Mouse (Mus musculus) gastrocnemius, adult 2 months (tissue): ENCODE measurements around the gene Zfp941. TPM values are rescaled to one million over a fixed set of nuclear protein-coding genes. Genes with fewer than 3 reads are reported as not detected.

Experiments
- DNase-seq: peaks from one replicate; pipeline ENCODE4 v3.0.0; 2022
- H3K27ac ChIP-seq: fragments of 200-600 bp; 2 replicates; pipeline ENCODE4 v1.8.1; 2022; ENCODE audit warnings: mild to moderate bottlenecking
- H3K4me3 ChIP-seq: fragments of 200-600 bp; 2 replicates; pipeline ENCODE4 v1.8.1; 2022; ENCODE audit warnings: mild to moderate bottlenecking, moderate library complexity
- CTCF ChIP-seq: fragments of 200-600 bp; IDR thresholded peaks from 2 replicates; pipeline ENCODE4 v1.8.1; 2022; ENCODE audit warnings: antibody characterized with exemption, mild to moderate bottlenecking, moderate library complexity
- intact Hi-C: fragments of 180-260 bp; cut with DNase I; formaldehyde crosslinking; loops from one replicate; pipeline ENCODE4 v1.15.1; 2025
- total RNA-seq, 2 experiments: library from RNA; stranded (reverse); gene quantifications; 2 replicates each; pipeline ENCODE4 v1.2.3; 2021

Zfp941 gene
- total RNA-seq, 2 experiments from 2014 or later, result not detected

DNA sequence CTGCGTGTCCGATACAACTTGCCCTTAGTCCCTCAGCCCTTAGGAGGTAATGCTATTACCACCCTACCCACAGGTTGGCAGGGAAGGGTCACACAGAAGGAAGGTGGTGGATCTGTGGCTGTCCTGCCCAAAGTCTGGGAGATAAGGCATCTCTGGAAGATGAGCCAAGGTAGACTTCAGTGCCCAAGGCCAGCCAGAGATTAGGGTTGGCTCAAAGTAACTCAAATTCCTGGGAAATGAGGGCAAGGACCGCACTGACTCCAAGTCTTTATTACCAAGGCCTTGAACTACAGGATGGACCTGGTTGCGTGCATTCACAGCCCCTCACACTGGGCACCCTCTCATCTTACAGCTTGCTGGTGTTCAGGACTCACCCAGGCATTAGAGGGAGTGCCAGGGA is 29.9 kb upstream of the Zfp941 start:
- H3K4me3 ChIP-seq, result no peak overlapping the region
- no peak for TF ChIP-seq CTCF
- intact Hi-C loops, result no loop called here
- H3K27ac ChIP-seq, result no peak overlapping the region
- DNase-seq, result peak; percentile 13

DNA sequence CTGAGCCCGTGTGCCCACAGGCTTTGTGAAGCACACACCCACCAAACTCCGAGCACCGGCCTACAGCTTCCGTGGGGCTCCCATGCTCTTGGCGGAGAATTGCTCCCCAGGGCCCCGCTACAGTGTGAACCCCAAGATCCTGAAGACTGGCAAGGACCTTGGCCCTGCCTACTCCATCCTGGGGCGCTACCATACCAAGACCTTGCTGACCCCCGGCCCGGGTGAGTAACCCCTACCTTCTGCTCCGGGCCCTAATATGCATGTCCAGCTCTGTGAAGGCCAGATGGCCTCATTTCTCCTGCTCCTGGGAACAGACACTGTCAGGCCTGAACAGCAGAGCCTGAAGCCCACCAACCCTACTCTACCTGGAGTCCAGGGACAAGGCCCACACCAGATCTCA is 26.6 kb upstream of the Zfp941 start:
- no peak overlapping the region for H3K4me3 ChIP-seq
- no peak for DNase-seq
- no peak for TF ChIP-seq CTCF
- H3K27ac ChIP-seq, result no peak overlapping the region
- intact Hi-C loops, result no loop called here

DNA sequence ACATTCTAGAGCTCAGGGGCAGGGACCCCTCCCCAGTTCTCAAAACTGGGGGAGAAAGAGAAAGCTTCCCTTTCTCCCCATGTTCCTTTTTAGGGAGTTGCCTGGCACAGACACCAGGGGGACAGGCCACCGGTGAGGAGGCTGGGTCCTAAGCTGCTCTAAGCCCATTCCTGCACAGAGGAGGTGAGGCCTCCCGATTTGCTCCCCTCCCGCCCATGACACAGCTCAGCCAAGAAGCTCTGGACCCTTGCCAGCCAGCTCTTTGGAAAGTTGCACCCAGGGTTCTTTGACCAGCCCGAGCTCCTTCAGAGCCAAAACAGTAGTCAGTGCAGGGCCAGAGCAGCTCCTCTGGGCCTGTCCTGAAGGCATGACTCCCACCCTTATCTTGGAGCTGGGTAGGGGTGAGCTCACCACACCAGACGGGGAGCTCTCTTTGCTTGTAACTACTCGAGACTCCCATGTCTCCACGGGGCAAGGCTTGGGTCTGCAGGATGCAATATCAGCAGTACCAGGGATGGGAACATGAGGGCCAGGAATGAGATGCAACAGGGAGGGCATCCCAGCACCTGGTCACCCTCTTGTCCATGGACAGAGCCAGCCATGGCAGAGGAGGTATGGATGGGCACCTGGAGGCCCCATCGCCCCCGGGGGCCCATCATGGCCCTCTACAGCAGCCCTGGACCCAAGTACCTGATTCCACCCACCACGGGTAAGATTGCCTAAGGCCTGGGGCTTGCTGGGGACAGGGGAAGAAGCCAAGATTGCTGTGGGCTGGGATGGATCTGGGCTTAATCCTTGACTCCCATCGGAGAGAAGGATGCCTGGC is 26.0 kb upstream of the Zfp941 start, which contains the start of gene Odf3:
Gene Odf3, plus strand, starts transcription at position 51 of the 826 bp plus-strand sequence.
- TF ChIP-seq CTCF, result no peak
- H3K27ac ChIP-seq, result no peak within 1 kb of the TSS
- intact Hi-C loops, result no loop called here
- DNase-seq, result peak; percentile 25
- H3K4me3 ChIP-seq, result no peak within 1 kb of the TSS

DNA sequence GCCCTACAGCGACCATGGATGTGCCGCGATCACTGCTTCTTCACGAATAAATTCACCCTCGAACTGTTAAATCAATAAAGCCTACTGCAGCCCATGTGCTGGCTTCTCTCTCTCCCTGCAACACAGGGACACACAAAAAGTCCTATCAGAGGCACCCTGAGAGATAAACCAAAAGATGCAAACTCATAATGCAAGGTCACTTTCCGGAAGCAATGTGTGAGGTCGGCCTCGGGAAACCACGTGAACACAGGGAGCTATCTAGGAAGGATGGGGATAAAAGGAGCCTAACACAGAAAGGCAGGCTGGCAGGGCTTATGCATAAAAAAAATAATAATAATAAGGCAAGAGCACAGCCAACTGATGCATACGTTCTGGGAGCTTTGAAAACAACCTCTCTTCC is 24.7 kb upstream of the Zfp941 start:
- Histone ChIP-seq H3K27ac (no peak overlapping the region), H3K4me3 (no peak overlapping the region)
- intact Hi-C loops, result no loop called here
- no peak for TF ChIP-seq CTCF
- no peak for DNase-seq

DNA sequence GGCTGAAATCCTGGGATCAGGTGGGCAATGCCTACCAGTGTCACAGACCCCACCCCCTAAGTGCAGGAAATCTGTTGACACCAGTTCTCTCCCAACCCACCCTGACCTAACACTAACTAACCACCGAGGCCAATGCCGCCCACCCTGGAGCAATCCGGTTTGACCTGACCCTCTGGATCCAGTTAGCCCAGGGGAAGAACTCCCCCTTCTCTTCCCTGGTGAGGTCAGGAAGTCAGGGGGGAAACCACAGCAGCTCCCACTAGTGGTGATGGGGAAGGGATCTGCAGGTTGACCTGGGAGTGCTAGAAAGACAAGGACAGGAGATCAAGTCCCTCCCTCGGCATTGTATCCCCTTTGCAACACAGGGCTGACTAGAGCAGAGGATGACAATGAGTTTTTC is 23.7 kb upstream of the Zfp941 start:
- DNase-seq, result peak; percentile 9
- no peak; the same call in 1 of the 2 replicates for TF ChIP-seq CTCF
- Histone ChIP-seq H3K27ac (no peak overlapping the region), H3K4me3 (no peak overlapping the region)
- intact Hi-C loops, result loop anchor here (1.0 kb wide), 1 partner anchor 58 kb away; no protein-coding TSS in a partner anchor

DNA sequence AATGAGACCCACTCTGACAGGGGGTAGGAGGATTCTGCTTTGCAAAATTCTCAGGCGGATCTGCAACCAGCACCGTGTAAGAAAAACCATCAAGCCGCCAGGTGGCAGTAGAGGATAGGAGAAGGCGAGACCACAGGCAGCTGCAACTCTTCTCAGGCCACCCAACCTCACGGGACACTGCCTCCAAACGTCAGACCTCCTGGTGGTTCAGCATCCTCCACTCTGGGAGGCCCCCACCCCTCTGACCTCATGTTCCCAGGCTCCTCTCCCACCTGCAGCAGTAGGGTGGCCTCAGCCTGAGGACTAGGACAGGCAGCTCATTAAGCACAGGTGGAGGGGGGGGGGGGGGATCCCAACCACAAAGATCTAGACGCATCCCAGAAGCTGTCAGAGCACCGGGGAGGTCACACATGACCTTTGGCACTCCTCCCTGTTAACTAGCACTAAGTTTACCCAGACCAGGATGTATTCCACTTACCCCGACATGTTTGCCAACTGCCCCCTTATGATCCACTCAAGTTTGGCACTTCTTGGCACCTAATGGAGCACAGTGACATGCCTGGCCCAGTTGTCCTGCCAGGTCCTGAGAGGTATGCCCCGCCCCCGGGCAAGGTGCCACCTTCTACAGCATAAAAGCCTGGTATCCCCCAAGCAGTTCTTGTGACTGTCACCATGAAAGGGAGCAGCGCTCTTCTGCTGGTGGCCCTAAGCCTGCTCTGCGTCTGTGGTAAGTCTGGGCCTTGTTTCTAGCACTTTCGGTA is 23.1 kb upstream of the Zfp941 start, which contains the start of gene Scgb1c1:
Gene Scgb1c1, plus strand, starts transcription at position 643 of the 761 bp plus-strand sequence.
- H3K4me3 ChIP-seq, result no peak within 1 kb of the TSS
- H3K27ac ChIP-seq, result no peak within 1 kb of the TSS
- intact Hi-C loops, result loop anchor here (1.0 to 5.0 kb wide), 3 partner anchors 58 to 327 kb away; partner anchors contain the start of gene Rnh1
- peak; percentile 93 for DNase-seq
- TF ChIP-seq CTCF, result peak; percentile 89

DNA sequence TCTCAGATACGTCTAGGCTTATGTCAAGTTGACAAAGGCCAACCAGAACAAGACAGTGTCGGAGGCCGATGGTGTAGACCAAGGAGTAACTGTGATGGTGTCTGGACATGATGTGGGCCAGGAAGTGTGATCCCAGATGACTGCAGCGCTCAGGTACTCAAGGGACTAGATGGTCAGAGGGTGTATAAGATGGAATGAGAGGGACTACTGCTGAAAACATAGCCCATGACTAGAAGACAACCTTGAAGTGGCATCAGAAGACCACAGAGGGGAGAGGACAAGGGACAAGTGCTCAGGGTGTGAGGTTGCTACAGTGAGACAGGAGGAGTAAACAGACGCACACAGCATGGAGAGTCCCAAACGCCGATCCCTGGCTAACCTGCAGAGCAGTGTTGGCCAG is 21.8 kb upstream of the Zfp941 start:
- no peak for TF ChIP-seq CTCF
- DNase-seq, result no peak
- intact Hi-C loops, result loop anchor here (1.0 to 5.0 kb wide), 2 partner anchors 204 to 328 kb away; partner anchors contain the start of gene Rnh1
- no peak overlapping the region for H3K27ac ChIP-seq
- no peak overlapping the region for H3K4me3 ChIP-seq

DNA sequence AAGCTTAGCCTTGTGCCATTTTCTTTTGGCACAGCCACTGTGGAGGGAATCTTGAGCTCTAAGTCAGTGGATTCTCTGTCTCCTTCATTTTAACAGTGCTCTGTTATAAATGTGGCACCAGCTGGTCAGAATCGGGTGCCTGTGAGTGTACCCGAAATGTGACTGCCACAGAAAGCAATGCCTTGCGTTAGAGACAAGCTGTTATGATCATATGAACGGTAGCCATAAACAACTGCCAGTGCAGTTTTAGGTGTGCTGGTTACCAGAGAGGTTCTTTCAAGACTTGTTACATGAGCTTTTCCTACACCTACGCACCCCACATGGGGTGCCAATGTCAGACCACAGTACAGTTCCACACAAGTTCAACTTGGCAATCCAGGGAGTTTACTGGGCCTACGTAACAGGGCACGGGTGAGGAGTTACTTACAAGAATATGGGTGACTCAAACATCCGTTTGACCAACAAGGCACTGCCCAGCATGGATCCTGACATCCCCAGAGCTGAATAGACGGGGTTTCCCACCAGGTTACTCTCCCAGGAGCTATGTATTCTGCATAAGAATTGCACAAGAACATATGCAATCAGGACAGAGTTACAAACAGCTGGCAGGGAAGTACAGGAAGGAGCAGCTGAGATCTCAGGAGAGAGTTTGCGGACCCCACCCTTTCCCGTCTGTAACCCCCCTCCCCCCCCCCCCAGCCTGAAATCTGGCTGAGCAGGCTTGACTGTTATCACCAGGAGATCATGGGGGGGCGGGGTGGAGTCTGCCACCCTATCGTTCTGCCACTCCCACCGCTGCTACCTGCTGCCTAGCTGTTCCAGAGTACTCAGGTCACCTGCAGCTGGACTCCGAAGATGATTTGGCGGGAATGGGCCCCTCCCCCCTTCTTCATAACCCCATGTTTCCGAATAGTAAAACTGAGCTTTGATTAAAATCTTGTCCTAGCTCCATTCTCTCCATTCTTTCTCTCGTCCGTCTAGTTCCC is 19.1 kb upstream of the Zfp941 start:
- DNase-seq, result no peak
- no peak for TF ChIP-seq CTCF
- no peak overlapping the region for H3K4me3 ChIP-seq
- no peak overlapping the region for H3K27ac ChIP-seq
- intact Hi-C loops, result loop anchor here (5.0 kb wide), 1 partner anchor 331 kb away; the partner anchor contains the start of gene Rnh1

DNA sequence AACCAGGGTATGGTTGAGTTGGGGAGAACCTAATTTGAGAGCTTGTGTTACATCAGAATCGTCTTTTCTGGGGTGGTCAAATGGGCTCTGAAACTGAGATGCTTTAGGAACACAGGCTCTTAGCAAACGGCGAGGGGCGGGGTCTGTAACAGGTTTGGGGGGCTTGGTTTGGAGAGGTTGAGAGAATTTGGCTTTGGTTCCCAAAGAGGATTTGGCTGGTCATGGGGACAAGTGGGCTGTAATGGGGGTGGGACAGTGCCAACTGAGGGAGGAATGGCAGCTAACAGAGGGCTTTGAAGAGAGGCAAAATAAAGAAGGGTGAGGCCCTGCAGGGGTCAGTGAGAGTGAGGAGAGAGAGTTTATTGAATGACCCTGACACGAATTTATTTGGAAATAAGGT is 17.6 kb upstream of the Zfp941 start:
- Histone ChIP-seq H3K27ac (no peak overlapping the region), H3K4me3 (no peak overlapping the region)
- TF ChIP-seq CTCF, result no peak
- DNase-seq, result no peak
- intact Hi-C loops, result loop anchor here (10.0 kb wide), 1 partner anchor 765 kb away; no protein-coding TSS in a partner anchor

DNA sequence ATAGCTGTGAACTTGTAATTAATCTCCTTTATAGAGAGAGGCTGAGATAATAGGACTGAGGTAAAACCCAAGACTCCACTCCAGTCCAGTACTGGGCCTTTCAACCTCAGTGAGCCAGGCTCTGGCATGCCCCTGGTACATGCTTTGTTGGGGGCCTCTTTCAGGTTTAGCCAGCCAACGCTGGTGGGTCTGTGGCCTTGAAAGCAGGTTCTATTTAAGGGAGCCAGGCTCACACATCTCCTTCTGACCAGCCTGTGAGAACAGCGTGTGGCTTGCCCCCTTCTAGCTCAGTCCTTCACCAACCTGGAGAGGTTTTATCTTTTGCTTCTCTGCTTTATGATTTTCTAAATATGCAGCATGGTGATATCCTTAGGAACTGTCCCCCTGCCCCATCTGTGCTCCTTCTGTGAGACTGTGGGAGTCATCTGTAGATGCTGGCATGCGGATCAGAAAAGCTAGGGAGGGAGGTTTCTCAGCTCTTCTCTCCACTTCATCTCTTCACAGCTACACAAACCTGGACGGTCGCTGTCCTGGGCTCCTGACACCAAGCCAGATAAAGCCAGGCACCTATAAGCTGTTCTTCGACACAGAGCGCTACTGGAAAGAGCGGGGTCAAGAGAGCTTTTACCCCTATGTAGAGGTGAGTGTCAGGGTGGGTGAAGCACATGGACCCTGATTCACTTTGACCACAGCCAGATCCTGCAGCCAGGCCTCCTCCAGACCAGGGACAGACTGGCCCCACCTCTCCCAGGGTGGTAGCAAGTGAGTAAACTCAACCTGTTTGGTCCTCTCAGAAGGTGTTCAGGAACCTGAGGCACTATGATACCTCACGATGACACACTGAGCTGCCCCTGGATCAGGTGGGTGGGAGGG is 14.5 kb upstream of the Zfp941 start:
- no peak for TF ChIP-seq CTCF
- Histone ChIP-seq H3K27ac (no peak overlapping the region), H3K4me3 (no peak overlapping the region)
- no peak for DNase-seq
- intact Hi-C loops, result loop anchor here (10.0 kb wide), 1 partner anchor 762 kb away; no protein-coding TSS in a partner anchor

DNA sequence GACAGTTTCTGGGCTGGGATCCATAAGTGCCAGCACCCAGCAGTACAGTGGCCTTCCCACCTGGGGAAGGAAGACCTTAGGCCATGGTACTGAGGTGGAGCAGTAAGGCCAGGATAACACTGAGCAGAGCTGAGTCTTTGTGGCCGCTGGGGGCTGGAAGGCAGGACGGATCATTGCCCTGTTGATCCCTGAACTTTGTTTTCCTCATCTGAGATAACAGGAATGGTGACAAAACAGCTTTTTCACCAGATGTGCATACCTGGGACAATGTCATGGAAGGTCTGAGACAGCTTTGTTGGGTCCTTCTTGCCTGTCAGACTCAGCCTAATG is 13.7 kb upstream of the Zfp941 start:
- TF ChIP-seq CTCF, result no peak
- intact Hi-C loops, result loop anchor here (10.0 kb wide), 1 partner anchor 761 kb away; no protein-coding TSS in a partner anchor
- H3K27ac ChIP-seq, result no peak overlapping the region
- H3K4me3 ChIP-seq, result no peak overlapping the region
- no peak for DNase-seq
